Mouse (Mus musculus) cerebellum, adult 2 months (tissue): ENCODE data around the gene Zfp524. TPM values are rescaled to one million over a fixed set of nuclear protein-coding genes. Genes with fewer than 3 reads are reported as not detected.
A peak's percentile ranks its signal among the peaks of the same experiment; 100 is the strongest.

ENCODE experiments used
- DNase-seq, 2 experiments: peaks; one replicate each; pipeline ENCODE4 v3.0.0; 2021
- H3K27ac ChIP-seq: fragments of 200-500 bp; 2 replicates; pipeline ENCODE4 v1.5.1; 2012; ENCODE audit warnings: low read length, control low read depth, inconsistent platforms; ENCODE audit not compliant: insufficient read depth
- H3K27me3 ChIP-seq: fragments of 200-500 bp; 2 replicates; pipeline ENCODE4 v1.6.1; 2012; ENCODE audit warnings: inconsistent platforms, mild to moderate bottlenecking, low read length, moderate library complexity; ENCODE audit not compliant: control insufficient read depth, insufficient read depth
- H3K4me1 ChIP-seq: fragments of 200-500 bp; 2 replicates; pipeline ENCODE4 v1.6.1; 2011; ENCODE audit warnings: low read length; ENCODE audit not compliant: control insufficient read depth, insufficient read depth
- H3K4me3 ChIP-seq: fragments of 200-500 bp; replicated peaks from 2 replicates; pipeline ENCODE3; 2011; ENCODE audit warnings: mild to moderate bottlenecking, low read depth, low read length, control low read depth; ENCODE audit not compliant: insufficient read depth
- CTCF ChIP-seq: fragments of 200-500 bp; IDR thresholded peaks from 2 replicates; pipeline ENCODE4 v1.5.1; 2011; ENCODE audit warnings: low read depth, mild to moderate bottlenecking, control low read depth, low read length, moderate library complexity, borderline replicate concordance; ENCODE audit not compliant: insufficient read depth
- POLR2A ChIP-seq: fragments of 200-500 bp; IDR thresholded peaks from 2 replicates; pipeline ENCODE4 v1.6.1; 2011; ENCODE audit warnings: low read length, control low read depth, borderline replicate concordance; ENCODE audit not compliant: insufficient read depth
- WGBS: fragments of 180-500 bp; shearing (Covaris S2); methylation state at CpG from one replicate; pipeline ENCODE4 v1.1.7; 2018; 5-methylcytosine and 5-hydroxymethylcytosine counted together
- polyA plus RNA-seq: library from polyadenylated mRNA; depleted of rRNA; stranded (reverse); fragments of >200 nt; gene quantifications from 2 replicates; pipeline ENCODE4 v1.2.3, GENCODE M21; 2012; rRNA removed

Gene Zfp524
- polyA plus RNA-seq, 1 experiment = 14.9 TPM

DNA sequence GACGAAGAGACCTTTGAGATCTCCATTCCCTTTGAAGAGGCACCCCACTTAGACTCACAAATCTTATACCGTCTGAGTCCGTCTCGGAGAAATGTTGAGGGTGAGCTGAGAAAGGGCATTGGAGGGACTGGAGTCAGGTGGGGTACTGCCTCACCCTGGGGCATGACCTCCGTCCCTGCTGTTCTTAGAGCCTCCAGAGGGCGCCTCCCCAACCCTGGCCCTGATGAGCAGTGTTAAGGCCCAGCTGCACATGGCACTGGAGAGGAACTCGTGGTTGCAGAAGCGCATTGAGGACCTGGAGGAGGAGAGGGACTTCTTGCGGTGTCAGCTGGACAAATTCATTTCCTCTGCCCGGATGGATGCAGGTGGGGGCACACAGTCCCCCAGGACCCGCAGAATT lies 43.6 kb downstream of the Zfp524 start:
- H3K4me1 ChIP-seq = peaks cover 16% of the 10 kb centered on the region
- TF ChIP-seq POLR2A = no peak
- no peak for TF ChIP-seq CTCF
- peak overlapping the region; percentile 60 for H3K4me3 ChIP-seq
- 45% methylated on average over 11 of the region's 11 CpGs for WGBS
- DNase-seq = peak in 1 of 2 experiments; percentile 31
- no peaks in the 10 kb centered on the region for H3K27me3 ChIP-seq
- H3K27ac ChIP-seq = no peak overlapping the region

DNA sequence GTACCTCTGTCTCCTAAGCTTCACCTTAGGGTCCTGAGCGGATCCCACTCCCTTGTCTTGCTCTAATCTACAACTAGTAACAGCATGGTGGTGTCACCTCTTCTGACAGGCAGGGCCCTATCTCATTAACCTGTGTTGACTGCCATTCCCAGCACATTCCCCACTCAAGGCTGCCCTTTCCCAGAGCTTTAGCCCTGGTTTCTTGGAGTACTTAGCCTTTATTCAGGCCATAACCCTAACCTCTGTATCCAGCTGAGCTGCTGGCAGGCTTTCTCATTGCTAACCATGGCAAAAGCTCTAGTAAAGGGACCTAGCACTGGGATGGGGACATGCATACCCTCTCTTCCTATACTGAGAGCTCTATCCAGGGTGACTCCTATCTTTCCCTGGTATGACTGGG lies 44.4 kb downstream of the Zfp524 start:
- WGBS = 94% methylated on average over 1 of the region's 1 CpGs
- no peak for TF ChIP-seq POLR2A
- no peak for DNase-seq
- H3K27ac ChIP-seq = no peak overlapping the region
- peaks cover 8% of the 10 kb centered on the region for H3K4me1 ChIP-seq
- no peaks in the 10 kb centered on the region for H3K27me3 ChIP-seq
- H3K4me3 ChIP-seq = no peak overlapping the region

DNA sequence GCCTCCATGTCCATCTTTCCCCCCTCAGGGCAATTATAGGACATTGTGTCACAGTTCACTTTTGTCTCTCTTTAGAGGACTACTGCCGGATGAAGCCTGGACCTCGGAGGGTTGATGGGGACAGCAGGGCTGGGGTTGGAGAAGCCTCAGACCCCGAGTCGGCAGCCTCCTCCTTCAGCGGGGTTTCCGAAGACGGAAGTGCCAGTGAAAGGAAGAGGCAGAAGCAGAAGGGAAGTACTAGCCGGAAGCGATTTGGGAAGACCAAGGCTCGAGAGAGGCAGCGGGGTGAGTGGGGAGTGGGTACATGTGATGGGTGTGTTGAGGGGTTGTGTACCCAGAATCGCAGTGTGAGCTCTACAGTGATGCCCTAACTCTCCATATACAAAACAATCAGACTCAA lies 45.2 kb downstream of the Zfp524 start:
- Histone ChIP-seq H3K4me1 (peaks cover 8% of the 10 kb centered on the region), H3K4me3 (no peak overlapping the region), H3K27me3 (no peaks in the 10 kb centered on the region), H3K27ac (peak overlapping the region; percentile 35; the same call in 1 of the 2 replicates)
- peak in 1 of 2 experiments; percentile 38 for DNase-seq
- 90% methylated on average over 12 of the region's 12 CpGs for WGBS
- TF ChIP-seq POLR2A = no peak
- no peak for TF ChIP-seq CTCF

DNA sequence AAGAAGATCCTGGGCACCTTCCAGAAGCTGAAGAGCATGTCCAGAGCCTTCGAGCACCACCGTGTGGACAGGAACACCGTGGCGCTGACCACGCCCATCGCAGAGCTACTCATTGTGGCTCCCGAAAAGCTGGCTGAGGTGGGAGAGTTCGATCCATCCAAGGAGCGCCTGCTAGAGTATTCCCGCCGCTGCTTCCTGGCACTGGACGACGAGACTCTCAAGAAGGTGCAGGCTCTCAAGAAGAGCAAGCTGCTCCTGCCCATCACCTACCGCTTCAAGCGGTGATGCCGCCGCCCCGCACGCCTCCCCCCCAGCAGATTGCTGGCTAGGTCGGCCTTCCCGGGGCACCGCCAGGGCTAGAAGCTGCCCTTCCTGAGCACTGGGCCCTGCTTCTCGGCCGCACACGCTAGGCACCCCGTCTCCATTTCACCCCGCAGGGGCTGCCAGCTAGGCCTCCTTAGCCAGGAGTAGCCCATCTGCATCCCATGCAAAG lies 46.1 kb downstream of the Zfp524 start:
- H3K27me3 ChIP-seq = no peaks in the 10 kb centered on the region
- peak; percentile 88 to 92 for DNase-seq
- WGBS = 1% methylated on average over 27 of the region's 27 CpGs
- peak overlapping the region; percentile 62 for H3K27ac ChIP-seq
- peaks cover 8% of the 10 kb centered on the region for H3K4me1 ChIP-seq
- peak; percentile 51; the same call in 1 of the 2 replicates for TF ChIP-seq POLR2A
- peak; percentile 84 for TF ChIP-seq CTCF
- H3K4me3 ChIP-seq = peak overlapping the region; percentile 91

DNA sequence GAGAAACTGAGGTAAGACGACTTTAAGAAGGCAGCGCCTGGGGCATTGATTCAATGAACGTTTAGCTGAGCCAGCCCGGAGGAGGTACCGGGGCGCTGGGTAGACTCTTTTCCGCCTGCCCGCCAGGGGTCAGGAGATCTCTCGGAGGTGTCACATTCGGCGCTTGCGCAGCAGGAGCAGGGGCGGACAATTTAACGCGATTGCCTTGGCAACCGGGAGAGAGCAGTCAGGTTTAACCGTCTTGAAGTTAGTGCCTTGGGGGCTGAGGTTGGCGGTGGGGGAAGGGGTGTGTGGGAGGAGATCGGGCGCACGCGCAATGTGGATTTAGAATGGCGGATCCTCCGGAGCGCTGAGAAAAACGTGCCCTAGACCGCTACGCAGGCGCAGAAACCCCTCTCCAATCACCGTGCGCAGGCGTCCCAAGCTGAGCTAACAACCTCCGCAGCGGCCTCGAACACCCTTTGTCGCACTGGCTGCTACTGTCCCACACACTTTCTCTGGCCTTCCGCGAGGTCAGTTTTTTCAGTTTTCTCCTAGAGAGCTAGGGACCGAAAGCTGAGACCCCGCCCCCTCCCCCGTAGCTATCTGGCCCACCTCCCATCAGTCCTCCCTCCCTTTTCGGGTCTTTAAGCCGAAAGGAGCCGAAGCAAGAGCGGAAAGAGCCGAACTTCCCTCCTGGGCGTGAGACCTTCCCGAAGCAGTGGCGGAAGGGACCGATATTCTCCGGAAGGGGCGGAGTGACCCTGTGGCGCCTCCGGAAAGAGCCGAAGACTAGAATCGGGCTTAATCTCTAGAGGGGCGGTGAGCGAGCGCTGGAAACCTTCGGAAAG lies 46.9 kb downstream of the Zfp524 start:
- peak overlapping the region; percentile 91 for H3K4me3 ChIP-seq
- no peaks in the 10 kb centered on the region for H3K27me3 ChIP-seq
- WGBS = under 1% methylated on average over 60 of the region's 60 CpGs
- H3K4me1 ChIP-seq = peaks cover 11% of the 10 kb centered on the region
- peak overlapping the region; percentile 85 for H3K27ac ChIP-seq
- peak; percentile 97 to 100 for DNase-seq
- TF ChIP-seq CTCF = peak; percentile 52; the same call in 1 of the 2 replicates
- peak; percentile 57; the same call in 1 of the 2 replicates for TF ChIP-seq POLR2A

DNA sequence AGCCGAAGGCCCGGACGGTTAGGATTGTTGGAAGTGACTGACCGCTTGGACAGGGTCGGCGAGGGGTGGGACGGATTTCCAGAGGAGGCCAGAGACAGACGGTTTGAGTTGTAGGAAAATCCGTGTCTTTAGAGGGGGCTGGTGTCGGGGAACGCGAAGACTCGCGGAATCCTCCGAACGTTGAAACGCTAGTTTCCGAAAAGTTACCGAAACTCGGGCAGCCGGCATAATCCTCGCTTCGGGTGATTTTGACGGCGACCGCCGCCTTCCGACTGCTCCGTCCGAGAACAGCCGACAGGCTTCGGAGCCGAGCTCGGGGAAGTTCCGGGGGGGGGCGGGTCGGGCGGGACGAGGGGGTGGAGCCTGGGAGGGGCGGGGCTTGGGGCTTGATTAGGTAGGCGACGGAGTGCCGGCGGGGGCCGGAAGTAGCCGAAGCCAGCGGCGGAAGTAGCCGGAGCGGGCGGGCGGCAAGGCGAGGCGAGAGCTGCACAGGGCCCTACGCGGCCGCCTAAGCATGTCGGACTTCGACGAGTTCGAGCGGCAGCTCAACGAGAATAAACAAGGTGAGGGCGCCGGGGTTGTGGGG lies 47.7 kb downstream of the Zfp524 start, which contains the start of gene U2af2:
TSS of gene U2af2 (plus strand) at position 370 of the 586 bp plus-strand sequence.
- TF ChIP-seq CTCF (no peak), POLR2A (peak; percentile 57; the same call in 1 of the 2 replicates)
- Histone ChIP-seq H3K27me3 (no peaks in the 10 kb centered on the region), H3K4me1 (peaks cover 13% of the 10 kb centered on the region), H3K4me3 (peak within 1 kb of the TSS; percentile 91), H3K27ac (peak within 1 kb of the TSS; percentile 85)
- DNase-seq = peak; percentile 94
- WGBS = under 1% methylated on average over 65 of the region's 65 CpGs

DNA sequence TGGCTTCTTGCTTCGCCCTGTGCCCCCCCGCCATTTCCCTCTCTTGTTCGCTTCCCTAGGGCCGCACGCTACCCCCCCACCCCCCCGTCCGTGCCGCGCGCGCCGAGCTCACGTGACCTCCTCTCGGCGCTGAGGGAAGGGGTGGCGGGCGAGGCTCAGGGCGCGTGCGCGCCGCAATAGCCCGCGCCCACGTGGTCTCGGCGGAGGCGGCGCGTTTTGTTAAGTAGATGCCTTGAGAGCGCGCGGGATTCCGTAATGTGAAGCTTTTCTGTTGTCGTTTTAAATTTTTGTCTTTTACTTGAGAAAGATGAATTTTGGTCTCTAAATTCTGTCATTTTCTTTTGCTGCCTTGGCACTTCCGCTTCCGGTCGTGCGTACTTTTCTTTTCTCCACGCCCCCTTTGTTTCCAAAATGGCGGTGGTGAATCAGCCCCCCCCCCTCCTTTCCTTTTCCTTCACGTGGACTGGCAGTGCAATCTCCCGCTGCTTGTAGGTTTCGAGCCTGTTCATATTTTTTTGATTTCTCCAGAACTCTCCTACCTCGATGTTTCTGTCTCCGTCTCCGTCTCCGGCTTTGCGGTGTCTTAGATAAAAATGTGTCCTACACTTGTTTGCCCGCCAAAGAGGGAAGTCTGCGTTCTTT lies 48.3 kb downstream of the Zfp524 start:
- under 1% methylated on average over 51 of the region's 51 CpGs for WGBS
- no peak for DNase-seq
- Histone ChIP-seq H3K4me3 (peak overlapping the region; percentile 90), H3K4me1 (peaks cover 17% of the 10 kb centered on the region), H3K27ac (peak overlapping the region; percentile 82), H3K27me3 (no peaks in the 10 kb centered on the region)
- TF ChIP-seq POLR2A (no peak), CTCF (no peak)

DNA sequence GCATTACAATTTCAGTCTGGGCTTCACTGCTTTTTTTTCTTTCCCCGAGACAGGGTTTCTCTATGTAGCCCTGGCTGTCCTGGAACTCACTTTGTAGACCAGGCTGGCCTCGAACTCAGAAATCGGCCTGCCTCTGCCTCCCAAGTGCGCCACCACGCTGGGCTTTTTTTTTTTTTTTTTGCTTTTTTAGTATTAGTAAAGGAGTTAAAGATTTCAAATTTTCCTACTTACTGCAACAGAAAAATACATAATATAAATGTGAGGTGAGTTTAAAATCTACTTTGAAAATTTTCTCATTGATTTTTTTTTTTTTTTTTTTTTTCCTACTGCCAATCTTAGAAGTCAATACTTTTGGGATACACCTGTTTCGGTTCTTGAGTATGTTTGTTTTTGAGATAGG lies 50.7 kb downstream of the Zfp524 start:
- no peaks in the 10 kb centered on the region for H3K27me3 ChIP-seq
- H3K27ac ChIP-seq = no peak overlapping the region
- H3K4me3 ChIP-seq = no peak overlapping the region
- H3K4me1 ChIP-seq = peaks cover 9% of the 10 kb centered on the region; the same call in 1 of the 2 replicates
- TF ChIP-seq POLR2A (no peak), CTCF (no peak)
- 94% methylated on average over 6 of the region's 6 CpGs for WGBS
- no peak for DNase-seq

Other genes starting within 250 kb of the Zfp524 start
- gene Fam71e2, start 243.1 kb upstream of the Zfp524 start, polyA plus RNA-seq = not detected in 2 replicates
- 1.2 TPM in 2 replicates for gene Il11, start 231.6 kb upstream of the Zfp524 start, polyA plus RNA-seq
- not detected in 2 replicates for gene Tmem190, start 231.5 kb upstream of the Zfp524 start, polyA plus RNA-seq
- gene Tmem238, start 224.8 kb upstream of the Zfp524 start, polyA plus RNA-seq = 13.2 and 15.6 TPM in 2 replicates
- gene Rpl28, start 221.5 kb upstream of the Zfp524 start, polyA plus RNA-seq = 268 and 296 TPM in 2 replicates
- gene Ube2s, start 201.8 kb upstream of the Zfp524 start, polyA plus RNA-seq = 179 and 211 TPM in 2 replicates
- gene Shisa7, start 169.7 kb upstream of the Zfp524 start, polyA plus RNA-seq = 21.0 and 22.7 TPM in 2 replicates
- 11.1 and 13.6 TPM in 2 replicates for gene Isoc2b, start 144.2 kb upstream of the Zfp524 start, polyA plus RNA-seq
- 17.4 and 17.7 TPM in 2 replicates for gene Isoc2a, start 137.3 kb upstream of the Zfp524 start, polyA plus RNA-seq
- gene Gm36210, start 107.9 kb upstream of the Zfp524 start, polyA plus RNA-seq = 0.59 and 0.61 TPM in 2 replicates
- gene Zfp628, start 99.2 kb upstream of the Zfp524 start, polyA plus RNA-seq = 9.8 and 10.4 TPM in 2 replicates
- gene Nat14, start 92.4 kb upstream of the Zfp524 start, polyA plus RNA-seq = 33.5 and 37.5 TPM in 2 replicates
- 1.9 TPM in 2 replicates for gene Ssc5d, start 88.6 kb upstream of the Zfp524 start, polyA plus RNA-seq
- 0.15 and 0.38 TPM in 2 replicates for gene Sbk2, start 50.0 kb upstream of the Zfp524 start, polyA plus RNA-seq
- 2.6 TPM in 2 replicates for gene Sbk3, start 43.2 kb upstream of the Zfp524 start, polyA plus RNA-seq
- gene Zfp579, start 18.3 kb upstream of the Zfp524 start, polyA plus RNA-seq = 64.8 and 65.2 TPM in 2 replicates
- gene Fiz1, start 282 bp downstream of the Zfp524 start, polyA plus RNA-seq = 28.2 and 29.8 TPM in 2 replicates
- gene Gm44973, start 1.1 kb downstream of the Zfp524 start, polyA plus RNA-seq = not detected in 2 replicates
- gene Zfp865, start 6.0 kb downstream of the Zfp524 start, polyA plus RNA-seq = 30.3 and 33.3 TPM in 2 replicates
- gene Ccdc106, start 6.1 kb downstream of the Zfp524 start, polyA plus RNA-seq = 42.4 and 46.7 TPM in 2 replicates
- not detected in 2 replicates for gene 4632433K11Rik, start 19.7 kb downstream of the Zfp524 start, polyA plus RNA-seq
- 8.4 and 9.6 TPM in 2 replicates for gene Zfp784, start 24.0 kb downstream of the Zfp524 start, polyA plus RNA-seq
- 29.7 and 34.3 TPM in 2 replicates for gene Zfp580, start 37.1 kb downstream of the Zfp524 start, polyA plus RNA-seq
- 196 and 211 TPM in 2 replicates for gene U2af2, start 47.7 kb downstream of the Zfp524 start, polyA plus RNA-seq
- 246 and 251 TPM in 2 replicates for gene Epn1, start 65.8 kb downstream of the Zfp524 start, polyA plus RNA-seq
- gene Rfpl4, start 102.5 kb downstream of the Zfp524 start, polyA plus RNA-seq = not detected in 2 replicates
- gene Rasl2-9, start 111.5 kb downstream of the Zfp524 start, polyA plus RNA-seq = 0.34 and 0.60 TPM in 2 replicates
- not detected in 2 replicates for gene Vmn1r55, start 135.3 kb downstream of the Zfp524 start, polyA plus RNA-seq
- gene Vmn1r56, start 182.3 kb downstream of the Zfp524 start, polyA plus RNA-seq = not detected in 2 replicates
- not detected in 2 replicates for gene Vmn1r57, start 204.1 kb downstream of the Zfp524 start, polyA plus RNA-seq